Mouse (Mus musculus): ENCODE results near the gene Dnmt1.

Gene Dnmt1

DNA sequence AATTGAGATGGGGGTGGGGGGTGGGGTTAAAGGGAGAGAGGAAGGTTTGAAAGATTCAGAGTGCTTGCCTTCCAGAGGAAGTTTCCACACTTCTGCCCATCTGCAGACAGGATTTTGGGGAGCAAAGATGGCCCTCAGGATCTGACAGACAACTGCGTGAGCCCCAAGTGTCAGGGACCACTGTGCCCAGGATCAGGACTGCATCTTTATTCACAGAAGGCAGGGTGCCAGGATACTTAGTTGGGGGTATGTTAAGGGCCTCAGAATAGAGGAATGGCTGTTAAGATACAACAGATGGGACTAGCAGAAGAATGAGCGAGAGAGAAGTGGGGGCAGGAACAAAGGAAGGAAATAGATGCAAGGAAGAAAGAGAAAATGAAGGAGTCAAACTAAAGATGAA lies 73.1 kb downstream of the Dnmt1 start:
- no peak for DNase-seq (ENCODE audit: low spot score in 2 of 2)

DNA sequence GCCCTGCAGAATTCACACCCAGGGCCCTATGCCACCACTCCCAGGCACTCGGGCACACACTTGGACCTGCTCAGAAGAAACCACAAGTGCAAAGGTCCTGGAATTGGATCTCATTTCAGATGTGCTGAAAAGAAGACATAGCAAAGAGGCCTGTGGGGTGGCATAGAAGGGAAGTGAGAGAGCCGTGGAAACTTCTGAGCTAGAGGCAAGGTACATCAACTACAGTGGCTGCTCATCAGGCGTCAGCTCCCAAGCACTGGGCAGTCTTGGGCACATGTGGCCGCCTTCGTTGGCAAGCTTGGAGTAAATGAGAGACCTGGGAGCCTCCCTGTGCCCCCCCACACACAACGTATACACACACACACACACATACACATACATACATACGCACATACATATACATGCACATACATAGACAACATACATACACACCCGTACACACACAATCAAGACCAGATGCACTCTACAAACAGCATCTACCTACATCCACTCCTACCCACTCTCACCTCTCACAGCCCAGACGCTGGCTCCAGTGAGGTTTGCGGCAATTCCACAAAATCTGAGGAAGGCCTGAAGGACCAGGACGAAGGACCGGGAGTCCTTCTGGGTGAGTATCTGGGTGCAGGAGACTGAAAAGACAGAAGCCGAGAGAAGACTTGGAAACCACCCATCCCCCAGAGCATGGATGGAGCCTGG lies 80.4 kb downstream of the Dnmt1 start, which contains the start of gene Angptl6:
Angptl6 (minus strand) TSS at position 631 of the 696 bp plus-strand sequence.
- DNase-seq (ENCODE audit: low spot score in 2 of 2): no peak

DNA sequence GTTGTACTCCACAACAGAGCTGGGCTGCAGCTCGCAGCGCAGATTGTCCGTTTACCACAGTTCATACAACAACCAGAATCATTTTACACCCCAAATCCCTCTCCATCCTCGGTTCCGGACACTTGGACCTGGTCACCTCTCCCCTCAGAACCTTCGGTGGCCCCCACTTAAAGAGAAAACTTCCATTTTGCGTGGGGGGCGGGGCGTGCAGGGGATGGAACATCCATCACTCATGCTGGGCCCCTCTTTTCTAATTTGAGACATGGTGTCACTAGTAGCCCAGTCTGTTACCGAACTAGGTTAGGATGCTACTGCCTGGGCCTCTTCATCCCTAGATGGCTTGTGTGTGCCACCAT lies 81.0 kb downstream of the Dnmt1 start:
- DNase-seq (ENCODE audit: low spot score in 2 of 2): peak in 1 of 2 experiments; percentile 47

DNA sequence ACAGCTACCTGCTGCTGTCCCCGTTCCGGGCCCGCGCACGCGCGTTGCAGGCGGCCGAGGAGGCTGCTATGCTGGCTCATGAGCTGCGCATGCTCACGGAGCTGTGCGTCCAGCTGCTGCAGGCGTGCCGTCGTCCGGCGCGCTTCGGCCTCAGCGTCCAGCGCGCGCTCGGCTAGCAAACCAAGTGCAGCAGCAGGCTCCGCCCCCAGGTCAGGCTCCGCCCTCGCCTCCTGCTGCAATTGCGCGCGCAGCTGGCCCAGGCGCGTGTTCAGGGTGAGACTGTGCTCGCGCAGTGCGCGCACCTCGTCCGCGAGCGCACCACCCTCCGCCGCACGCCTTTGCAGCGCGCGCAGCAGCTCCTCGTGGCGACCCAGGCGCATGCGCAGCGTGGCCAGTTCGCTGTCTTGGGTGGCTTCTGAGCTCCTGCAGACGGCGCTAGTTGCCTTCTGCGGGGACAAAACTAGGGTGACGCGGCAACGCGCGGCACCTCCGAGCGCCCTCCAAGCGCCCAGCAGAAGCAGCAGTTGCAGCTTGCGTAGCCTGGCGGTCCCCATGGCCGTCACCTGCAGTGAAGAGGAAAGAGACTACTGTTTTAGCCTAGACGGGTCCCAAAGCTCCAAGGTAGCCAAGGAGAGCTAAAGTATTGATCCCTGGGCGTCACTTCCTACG lies 81.5 kb downstream of the Dnmt1 start:
- DNase-seq (ENCODE audit: low spot score in 2 of 2): peak; percentile 97 to 100

DNA sequence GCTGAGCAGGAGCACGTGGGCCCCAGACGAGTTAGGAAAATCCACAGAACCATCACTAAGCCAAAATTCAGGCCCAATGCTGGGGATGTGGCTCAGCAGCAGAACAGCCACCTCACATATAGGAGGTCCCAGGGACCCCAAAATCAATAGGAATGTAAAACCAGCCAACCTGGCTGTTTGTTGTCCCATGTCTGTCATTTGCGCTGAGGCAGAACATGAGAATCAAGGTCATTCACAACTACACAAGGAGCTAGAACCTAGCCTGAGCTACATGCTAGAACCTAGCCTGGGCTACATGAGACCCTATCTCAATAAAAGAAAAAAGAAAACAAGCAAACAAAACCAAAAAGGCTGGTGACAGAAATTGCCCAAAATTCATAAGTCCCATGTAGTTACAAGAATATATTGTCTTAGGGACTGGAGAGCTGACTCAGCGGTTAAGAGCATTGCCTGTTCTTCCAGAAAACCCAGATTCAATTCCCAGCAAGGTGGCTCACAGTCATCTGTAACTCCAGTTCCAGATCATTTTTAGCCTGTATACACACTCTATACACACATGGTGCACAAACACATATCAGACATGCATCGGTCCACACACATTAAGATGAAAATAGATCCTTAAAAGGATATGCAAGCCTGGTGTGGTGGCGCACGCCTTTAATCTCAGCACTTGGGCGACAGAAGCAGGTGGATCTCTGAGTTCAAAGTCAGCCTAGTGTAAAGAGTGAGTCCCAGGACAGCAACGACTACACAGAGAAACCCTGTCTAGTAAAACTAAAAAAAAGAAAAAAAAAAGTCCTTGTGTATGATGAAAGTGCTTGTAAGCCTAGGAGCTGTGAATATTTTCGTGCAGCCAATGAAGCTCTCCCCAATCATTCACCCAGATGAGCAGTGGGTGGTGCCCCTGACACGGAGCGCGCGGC lies 82.3 kb downstream of the Dnmt1 start:
- DNase-seq (ENCODE audit: low spot score in 2 of 2): no peak

DNA sequence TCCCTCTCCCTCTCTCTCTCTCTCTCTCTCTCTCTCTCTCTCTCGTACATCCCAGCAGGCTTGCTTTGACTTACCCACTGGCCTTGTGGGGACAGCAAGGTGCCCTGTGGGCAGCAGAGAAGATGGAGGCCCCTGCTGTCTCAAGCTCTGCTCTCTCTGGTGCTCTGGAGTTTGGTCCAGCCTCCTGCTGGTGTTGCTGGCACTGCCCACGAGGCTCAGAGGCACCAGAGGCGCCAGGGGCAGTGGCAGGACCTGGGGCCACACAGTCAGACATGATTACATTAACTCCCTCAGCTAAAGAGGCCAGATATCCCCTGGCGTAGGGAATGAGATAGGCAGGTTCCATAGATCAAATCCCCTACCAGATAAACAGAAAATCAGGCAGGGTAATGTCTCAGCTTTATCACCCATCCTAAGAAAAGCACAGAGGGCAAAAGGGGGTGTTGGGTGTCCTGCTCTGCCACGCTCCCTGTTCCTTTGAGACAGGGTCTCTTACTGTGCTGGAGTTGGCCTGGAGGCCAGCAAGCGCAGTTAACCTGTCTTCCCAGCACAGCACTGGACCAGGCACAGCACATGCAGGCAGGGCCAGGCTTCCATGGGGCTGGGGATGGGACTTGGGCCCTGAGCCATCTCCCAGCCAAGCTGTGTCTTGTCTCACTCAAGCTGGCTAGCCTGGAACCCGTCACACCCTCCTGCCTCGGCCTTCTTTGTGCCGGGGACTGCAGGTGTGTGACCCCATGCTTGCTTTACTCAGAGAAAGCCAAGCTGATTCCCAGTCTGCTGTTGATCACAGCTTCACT lies 83.2 kb downstream of the Dnmt1 start:
- no peak for DNase-seq (ENCODE audit: low spot score in 2 of 2)

DNA sequence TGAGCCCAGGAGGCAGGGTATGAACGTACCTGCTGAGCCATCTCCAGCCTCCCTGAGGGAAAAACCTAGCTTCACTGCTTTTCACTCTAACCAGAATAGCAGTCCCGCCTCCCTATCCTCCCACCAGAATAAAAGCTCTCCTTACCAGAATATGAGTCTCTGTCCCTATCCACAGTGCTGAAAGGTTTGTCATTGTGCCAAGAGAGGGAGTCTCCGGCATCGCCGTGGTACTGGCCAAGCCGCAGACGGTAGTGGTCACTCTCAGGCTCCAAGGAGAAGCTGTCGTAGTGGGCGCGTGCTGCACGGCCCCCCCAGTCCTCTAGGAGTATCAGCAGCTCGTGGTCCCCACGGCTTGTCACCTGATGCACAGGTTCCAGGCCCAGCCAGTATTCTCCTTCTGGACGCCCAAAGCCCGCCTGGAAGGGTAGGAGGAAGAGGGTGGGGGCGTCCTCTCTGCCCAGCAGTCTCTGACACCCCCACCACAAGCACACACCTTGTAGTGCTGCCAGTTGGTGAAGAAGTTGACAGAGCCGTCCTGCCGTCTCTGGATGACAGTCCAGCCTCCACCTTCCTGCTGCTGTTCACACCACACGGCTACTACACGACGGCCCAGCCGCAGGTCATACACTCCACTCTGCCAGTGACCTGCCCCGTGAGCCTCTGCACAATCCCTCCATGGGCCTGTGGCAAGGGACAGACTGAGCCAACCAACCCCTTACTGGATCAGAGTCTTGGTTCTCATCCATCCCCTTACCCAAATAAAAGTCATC lies 84.5 kb downstream of the Dnmt1 start:
- no peak for DNase-seq (ENCODE audit: low spot score in 2 of 2)

DNA sequence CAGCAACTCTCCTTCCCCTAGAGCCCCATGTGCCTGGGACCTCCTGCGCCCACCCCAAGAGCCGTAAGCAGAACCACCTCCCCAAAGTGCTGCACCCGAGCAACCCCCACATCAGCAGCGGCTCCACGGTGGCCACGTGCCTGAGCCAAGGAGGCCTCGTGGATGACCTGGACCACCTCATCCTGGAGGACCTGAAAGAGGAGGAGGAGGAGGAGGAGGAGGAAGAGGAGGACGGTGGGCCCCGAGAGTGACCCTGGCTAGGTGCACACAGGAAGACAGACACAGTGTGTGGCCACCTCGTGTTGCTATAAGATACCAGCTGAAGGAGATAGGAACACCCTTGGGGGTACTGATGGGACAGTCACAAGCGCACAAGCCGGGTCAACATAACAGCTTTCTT lies 86.2 kb downstream of the Dnmt1 start:
- no peak for DNase-seq (ENCODE audit: low spot score in 2 of 2)

DNA sequence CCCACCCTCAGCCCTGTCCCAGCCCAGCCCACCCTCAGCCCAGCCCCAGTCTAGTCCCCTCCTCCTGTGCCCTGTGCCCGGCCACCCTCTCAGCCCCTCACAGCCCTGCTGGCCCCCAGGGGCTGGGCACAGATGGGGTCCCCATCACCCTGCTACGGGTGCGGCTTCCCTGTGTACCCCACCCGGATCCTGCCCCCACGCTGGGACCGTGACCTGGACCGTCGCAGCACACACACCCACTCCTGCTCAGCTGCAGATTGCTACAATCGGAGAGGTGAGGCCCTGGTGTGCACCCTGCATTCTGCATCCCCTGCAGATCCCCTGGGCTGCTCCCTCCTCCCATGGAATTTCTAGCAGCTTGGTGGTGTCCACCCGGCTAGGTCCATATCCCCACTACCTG lies 86.7 kb downstream of the Dnmt1 start:
- DNase-seq (ENCODE audit: low spot score in 2 of 2): no peak

DNA sequence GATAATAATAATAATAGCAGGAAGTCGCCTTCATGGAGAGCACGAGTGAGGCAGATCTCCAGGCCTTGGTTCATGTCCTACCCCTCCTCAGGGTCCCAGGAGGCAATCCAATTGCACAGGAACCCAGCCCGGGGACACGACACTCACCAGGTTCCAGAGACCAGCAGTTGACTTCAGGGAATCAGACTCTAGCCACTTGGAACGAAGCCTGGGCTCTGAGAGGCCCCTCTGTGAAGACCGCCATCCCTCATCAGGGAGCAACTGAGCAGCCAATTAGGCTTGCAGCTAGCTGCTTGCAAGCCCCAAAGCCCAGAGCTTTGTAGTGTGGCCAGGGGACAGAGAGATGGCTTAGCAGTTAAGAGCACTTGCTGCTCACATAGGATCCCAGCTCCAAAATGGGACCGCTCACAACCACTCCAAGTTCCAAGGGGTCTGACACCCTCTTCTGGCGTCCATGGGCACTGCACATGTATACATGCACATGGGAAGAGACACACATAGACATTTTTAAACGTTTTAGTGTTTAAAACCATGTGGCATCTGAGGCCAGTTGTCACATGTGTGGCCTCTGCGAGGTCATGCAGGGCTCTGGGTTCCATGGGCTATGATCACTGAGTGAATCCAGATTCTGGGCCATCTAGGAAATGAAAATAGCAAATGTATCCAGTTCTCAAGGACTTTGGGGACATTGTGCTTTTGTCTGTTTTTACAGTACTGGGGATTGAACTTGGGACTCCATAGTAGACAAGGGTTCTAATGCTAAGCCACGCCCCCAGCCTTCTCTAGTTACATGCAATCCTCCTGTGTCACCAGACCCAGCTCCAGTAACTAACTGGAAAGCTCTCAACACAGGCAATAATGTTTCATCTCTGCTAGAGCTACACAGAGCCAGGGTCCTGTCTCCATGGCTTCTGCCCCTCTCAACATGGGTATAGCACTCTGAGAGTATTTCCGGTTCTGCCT lies 89.2 kb downstream of the Dnmt1 start:
- DNase-seq (ENCODE audit: low spot score in 2 of 2): no peak

DNA sequence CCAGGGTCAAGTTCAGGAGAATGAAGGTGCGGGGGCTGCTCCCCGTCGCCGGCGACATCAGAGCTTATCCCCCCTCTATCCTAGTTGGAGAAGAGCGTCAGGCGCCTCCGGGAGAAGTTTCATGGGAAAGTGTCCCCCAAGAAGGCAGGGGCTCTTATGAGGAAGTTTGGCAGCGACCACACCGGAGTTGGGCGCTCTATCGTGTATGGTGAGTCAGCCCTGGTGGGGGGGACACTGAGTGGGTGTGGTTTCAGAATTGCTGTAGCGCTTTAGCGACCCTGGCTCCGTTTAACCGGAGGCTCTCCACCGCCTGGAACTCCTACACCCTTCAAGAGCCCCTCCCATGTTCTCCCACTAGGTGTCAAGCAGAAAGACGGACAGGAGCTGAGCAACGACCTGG lies 90.4 kb downstream of the Dnmt1 start:
- DNase-seq (ENCODE audit: low spot score in 2 of 2): no peak

DNA sequence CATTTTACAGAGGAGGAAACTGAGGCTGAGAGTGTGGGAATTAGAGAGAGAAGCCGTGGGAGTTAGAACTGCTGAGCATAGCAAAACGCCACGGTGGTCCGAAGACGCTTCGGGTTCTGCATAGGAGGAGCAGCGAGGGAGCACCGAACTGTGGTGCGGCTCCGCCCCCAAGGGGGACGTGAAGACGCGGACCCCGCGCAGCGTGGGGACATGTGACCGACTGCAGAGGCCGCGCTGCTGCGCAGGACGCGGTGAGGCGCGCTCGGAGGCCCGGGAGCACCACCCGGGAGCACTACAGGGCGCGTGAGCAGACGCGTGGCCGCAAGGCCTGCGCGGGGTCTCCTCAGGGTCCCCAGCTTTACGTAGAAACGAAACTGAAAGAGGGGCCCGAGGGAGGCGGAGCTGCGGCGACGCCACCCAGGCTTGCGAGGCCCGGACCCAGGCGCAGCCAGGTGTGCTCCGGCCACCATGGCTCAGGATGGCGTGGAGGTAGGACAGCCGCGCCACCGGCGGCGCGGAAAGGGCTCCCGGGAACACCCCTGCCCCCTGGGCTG lies 91.2 kb downstream of the Dnmt1 start, which contains the start of gene A230050P20Rik:
A230050P20Rik (plus strand) TSS at position 195 of the 554 bp plus-strand sequence.
- peak in 1 of 2 experiments; percentile 40 for DNase-seq (ENCODE audit: low spot score in 2 of 2)

DNA sequence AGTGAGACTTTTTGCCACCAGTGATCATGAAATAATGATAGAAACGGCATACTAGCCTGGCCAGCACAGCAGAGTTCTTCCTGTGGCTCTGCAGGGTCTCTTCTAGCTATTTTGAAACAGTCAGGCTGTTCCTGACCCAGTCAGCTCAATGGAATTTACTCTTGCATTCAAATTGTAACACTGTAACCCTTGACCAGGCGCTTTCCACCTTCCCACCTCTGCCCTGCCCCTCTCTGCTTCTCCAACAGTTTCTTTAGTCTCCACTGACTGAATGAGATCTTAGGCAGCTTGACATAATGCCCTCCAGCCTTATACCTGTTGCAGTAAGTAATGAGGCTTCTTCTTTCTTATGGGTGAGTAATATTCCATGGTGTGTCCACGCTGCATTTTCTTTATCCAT lies 92.8 kb downstream of the Dnmt1 start:
- DNase-seq (ENCODE audit: low spot score in 2 of 2): no peak

DNA sequence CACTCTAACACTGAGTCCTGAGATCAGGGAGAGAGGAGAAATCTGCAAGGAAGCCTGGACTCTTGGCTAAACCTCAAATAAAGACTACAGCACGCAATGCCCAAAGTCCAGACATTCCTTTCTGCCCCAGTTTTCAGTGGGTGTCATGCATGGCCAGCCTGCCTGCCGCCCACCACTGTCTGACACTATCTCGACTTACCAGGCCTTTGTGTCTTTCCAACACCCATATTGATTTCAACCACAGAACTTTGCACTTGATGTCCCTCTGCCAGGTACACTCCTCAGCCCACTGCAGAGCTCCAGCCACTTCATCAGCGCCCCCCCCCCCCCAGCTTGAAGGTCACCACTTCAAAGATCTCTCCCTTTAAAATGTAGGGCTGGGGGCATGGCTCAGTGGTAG lies 97.5 kb downstream of the Dnmt1 start:
- DNase-seq (ENCODE audit: low spot score in 2 of 2): no peak

DNA sequence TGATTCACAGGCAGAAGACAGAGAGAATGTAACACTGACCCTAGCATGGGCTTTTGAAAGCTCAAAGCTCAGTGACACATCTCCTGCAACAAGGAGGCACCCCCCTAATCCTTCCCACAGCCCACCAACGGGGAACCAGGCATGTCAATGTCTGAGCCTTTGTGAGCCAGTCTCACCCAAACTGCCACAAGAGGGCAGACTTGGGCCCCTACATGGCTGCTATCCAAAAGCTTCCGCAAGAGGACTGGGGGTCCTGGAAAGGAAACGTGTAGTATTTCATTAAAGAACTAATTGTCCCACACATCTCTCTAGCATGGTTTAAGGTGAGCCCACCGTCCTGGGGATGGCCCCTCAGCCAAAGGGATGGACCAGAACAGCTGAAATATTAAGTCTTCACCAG lies 97.9 kb downstream of the Dnmt1 start:
- peak in 1 of 2 experiments; percentile 43 for DNase-seq (ENCODE audit: low spot score in 2 of 2)

DNA sequence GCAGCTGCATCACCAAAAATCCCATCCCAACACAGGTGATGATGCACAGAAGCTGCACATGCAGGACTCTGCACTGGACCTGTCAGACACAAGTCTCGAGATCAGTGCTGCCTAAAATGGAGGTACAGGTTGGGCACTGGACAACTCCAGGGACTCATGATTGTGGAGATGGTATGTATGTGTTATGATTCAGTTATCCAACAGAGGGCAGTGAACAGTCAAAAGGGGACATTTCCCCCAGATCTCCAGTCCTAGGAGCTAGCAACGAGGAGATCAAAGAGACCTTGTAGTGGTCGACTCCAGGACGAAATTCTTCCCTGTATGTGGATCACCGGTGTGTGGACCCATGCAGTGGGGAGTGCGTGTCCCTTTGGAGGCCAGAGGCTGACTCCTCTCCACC lies 99.8 kb downstream of the Dnmt1 start:
- no peak for DNase-seq (ENCODE audit: low spot score in 2 of 2)

Measured in cerebellum, postnatal 4 days (tissue).